Mouse (Mus musculus) neural tube, embryonic 14.5 days (tissue): ENCODE data around the gene Olfr1366. TPM values are rescaled to one million over a fixed set of nuclear protein-coding genes. Genes with fewer than 3 reads are reported as not detected.
"Not testable (repeated sequence)": the region's sequence is repeated elsewhere in the genome, so short reads cannot be mapped to it uniquely, and the experiment has no call there.

Source experiments
- ATAC-seq: fragments of 200-750 bp; cut with Nextera tagmentation; 2 replicates; pipeline ENCODE4 v1.8.0; 2017; ENCODE audit warnings: low read depth, mild to moderate bottlenecking, moderate TSS enrichment, moderate library complexity
- H3K27ac ChIP-seq: fragments of 300-500 bp; sonication (generic); 2 replicates; pipeline ENCODE4 v1.5.1; 2014; ENCODE audit warnings: low read depth, mild to moderate bottlenecking, control low read depth, low read length, moderate library complexity, mixed read lengths
- H3K27me3 ChIP-seq: fragments of 300-500 bp; sonication (generic); 2 replicates; pipeline ENCODE4 v1.6.1; 2014; ENCODE audit warnings: low read length; ENCODE audit not compliant: control insufficient read depth, insufficient read depth
- H3K36me3 ChIP-seq: fragments of 300-500 bp; sonication (generic); 2 replicates; pipeline ENCODE4 v1.6.1; 2014; ENCODE audit warnings: low read length, mixed read lengths; ENCODE audit not compliant: control insufficient read depth, insufficient read depth
- H3K4me1 ChIP-seq: fragments of 300-500 bp; sonication (generic); 2 replicates; pipeline ENCODE4 v1.6.1; 2014; ENCODE audit warnings: low read length; ENCODE audit not compliant: control insufficient read depth, insufficient read depth
- H3K4me2 ChIP-seq: fragments of 300-500 bp; sonication (generic); 2 replicates; pipeline ENCODE4 v1.6.1; 2014; ENCODE audit warnings: mild to moderate bottlenecking, low read depth, low read length, control low read depth
- H3K4me3 ChIP-seq: fragments of 300-500 bp; sonication (generic); 2 replicates; pipeline ENCODE4 v1.5.1; 2014; ENCODE audit warnings: low read depth, low read length, control low read depth, mixed read lengths
- H3K9ac ChIP-seq: fragments of 300-500 bp; sonication (generic); replicated peaks from 2 replicates; pipeline ENCODE4 v1.6.1; 2014; ENCODE audit warnings: low read depth, mild to moderate bottlenecking, control low read depth, low read length, mixed read lengths
- H3K9me3 ChIP-seq: fragments of 300-500 bp; sonication (generic); 2 replicates; pipeline ENCODE4 v1.6.1; 2016; ENCODE audit warnings: low read length; ENCODE audit not compliant: control insufficient read depth
- WGBS: fragments of 180-500 bp; shearing (Covaris S2); extraction: QIAGEN DNeasy Blood & Tissue Kit; methylation state at CpG from one replicate; pipeline ENCODE4 v1.1.7; 2014; 5-methylcytosine and 5-hydroxymethylcytosine counted together
- polyA plus RNA-seq: library from polyadenylated mRNA; unstranded; fragments of >200 nt; fragmentation: Nextera tagmentation; extraction: Ambion mirVana; gene quantifications from 2 replicates; pipeline ENCODE4 v1.2.1, GENCODE M21; 2014

Olfr1366 gene
- polyA plus RNA-seq, 1 experiment from 2014 or later = 0.11 TPM

DNA sequence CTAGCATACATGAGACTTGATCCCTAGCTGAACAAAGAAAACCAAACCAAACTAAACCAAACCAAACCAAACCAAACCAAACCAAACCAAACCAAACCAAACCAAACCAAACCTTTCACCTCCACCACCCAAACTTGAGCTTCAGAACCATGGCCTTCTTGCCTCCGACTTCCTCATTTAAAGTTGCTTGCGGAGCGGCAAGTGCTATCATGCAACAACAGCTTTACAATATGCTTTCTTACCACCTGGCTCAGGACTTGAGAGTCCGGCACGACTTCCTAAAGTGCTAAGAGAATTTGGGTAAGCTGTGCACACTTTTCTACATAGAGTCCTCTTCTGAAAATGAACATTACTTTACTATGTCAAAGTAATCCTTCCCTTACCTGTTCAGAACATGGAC lies 40.3 kb downstream of the Olfr1366 start:
- Histone ChIP-seq H3K9ac (no peak overlapping the region), H3K9me3 (no peaks in the 10 kb centered on the region), H3K27me3 (no peaks in the 10 kb centered on the region), H3K27ac (no peak overlapping the region), H3K4me1 (no peaks in the 10 kb centered on the region), H3K4me3 (no peak overlapping the region), H3K36me3 (no peaks in the 10 kb centered on the region), H3K4me2 (no peak overlapping the region)
- 84% methylated on average over 5 of the region's 5 CpGs for WGBS
- ATAC-seq = no peak

DNA sequence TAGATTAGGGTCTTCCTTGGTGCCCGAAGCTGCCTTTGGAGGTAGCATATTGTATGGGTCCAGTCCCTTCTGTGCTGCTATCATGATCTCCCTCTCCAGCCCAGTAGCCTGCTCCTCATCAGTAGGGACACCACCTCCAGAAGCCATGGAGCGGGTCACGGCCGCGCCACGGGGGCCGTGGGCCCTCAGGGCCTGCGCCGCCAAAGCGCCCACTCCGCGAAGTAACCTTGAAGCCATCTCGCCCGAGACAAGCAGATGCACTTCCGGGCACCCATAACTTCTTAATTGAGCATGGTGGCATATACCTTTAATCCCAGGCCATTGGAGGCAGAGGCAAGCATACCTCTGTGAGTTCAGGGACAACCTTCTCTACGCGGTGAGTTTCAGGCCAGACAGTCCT lies 41.4 kb downstream of the Olfr1366 start, which contains the start of gene Gm11273:
Gene Gm11273, minus strand, starts transcription at position 237 of the 400 bp plus-strand sequence.
- not testable (repeated sequence) for H3K4me2 ChIP-seq, ATAC-seq, H3K9me3 ChIP-seq, H3K27me3 ChIP-seq, H3K36me3 ChIP-seq, H3K4me3 ChIP-seq, H3K9ac ChIP-seq, H3K27ac ChIP-seq, H3K4me1 ChIP-seq
- WGBS = 94% methylated on average over 17 of the region's 17 CpGs

- H3K4me1 ChIP-seq = no peaks in the 10 kb centered on the region
- no peak within 1 kb of the TSS for H3K4me3 ChIP-seq
- no peak within 1 kb of the TSS for H3K27ac ChIP-seq
- no peak within 1 kb of the TSS for H3K9ac ChIP-seq
- ATAC-seq = no peak
- no peaks in the 10 kb centered on the region for H3K36me3 ChIP-seq
- H3K4me2 ChIP-seq = no peak within 1 kb of the TSS
- no peaks in the 10 kb centered on the region for H3K27me3 ChIP-seq
- WGBS = 95% methylated on average over 21 of the region's 21 CpGs
- no peaks in the 10 kb centered on the region for H3K9me3 ChIP-seq
Measured at GRCm38 (mm10) chr13:21495080-21495479, 47.5 kb downstream of the Olfr1366 start, which contains the start of gene AK157302. TSS of gene AK157302 (plus strand) at chr13:21495223.

- Histone ChIP-seq H3K27ac (no peak overlapping the region), H3K9me3 (no peaks in the 10 kb centered on the region), H3K4me3 (no peak overlapping the region), H3K36me3 (no peaks in the 10 kb centered on the region), H3K4me2 (no peak overlapping the region), H3K27me3 (no peaks in the 10 kb centered on the region), H3K9ac (no peak overlapping the region), H3K4me1 (no peaks in the 10 kb centered on the region)
- WGBS = 91% methylated on average over 5 of the region's 5 CpGs
- no peak for ATAC-seq
Measured at GRCm38 (mm10) chr13:21492847-21493246, 49.8 kb downstream of the Olfr1366 start.

DNA sequence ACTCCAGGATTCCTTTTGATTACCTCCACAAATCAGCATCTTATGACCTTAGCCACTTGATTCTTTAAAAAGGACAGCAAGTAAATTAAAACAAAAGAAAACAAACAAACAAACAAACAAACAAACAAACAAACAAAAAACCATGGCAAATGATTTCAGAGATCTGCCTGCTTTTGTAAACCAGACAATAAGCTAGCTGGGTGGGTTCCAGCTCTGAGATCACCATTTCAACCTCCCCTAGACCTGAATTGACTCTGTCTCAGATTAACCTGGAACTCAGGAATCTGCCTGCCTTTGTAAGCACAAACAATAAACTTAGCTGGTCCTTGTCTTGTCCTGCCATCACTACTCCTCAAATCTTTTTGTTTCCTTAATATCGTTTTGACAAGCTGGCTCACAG lies 55.7 kb downstream of the Olfr1366 start:
- H3K9me3 ChIP-seq = no peaks in the 10 kb centered on the region
- no peak for ATAC-seq
- WGBS = 92% methylated on average over 1 of the region's 1 CpGs
- no peak overlapping the region for H3K27ac ChIP-seq
- no peak overlapping the region for H3K9ac ChIP-seq
- H3K4me1 ChIP-seq = no peaks in the 10 kb centered on the region
- no peak overlapping the region for H3K4me3 ChIP-seq
- H3K36me3 ChIP-seq = peaks cover 11% of the 10 kb centered on the region; the same call in 1 of the 2 replicates
- no peaks in the 10 kb centered on the region for H3K27me3 ChIP-seq
- H3K4me2 ChIP-seq = no peak overlapping the region

Other genes with a start within 250 kb of the Olfr1366 start
- gene Gpx6, start 230.7 kb downstream of the Olfr1366 start, polyA plus RNA-seq = 0.35 TPM in 1 of 2 replicates, not detected in the other
- not detected in 2 replicates for gene Olfr1367, start 195.9 kb downstream of the Olfr1366 start, polyA plus RNA-seq
- 11.4 and 13.3 TPM in 2 replicates for gene Zscan12, start 180.0 kb downstream of the Olfr1366 start, polyA plus RNA-seq
- gene Zkscan3, start 140.1 kb downstream of the Olfr1366 start, polyA plus RNA-seq = 66.5 and 70.2 TPM in 2 replicates
- 4.1 and 4.6 TPM in 2 replicates for gene Pgbd1, start 101.8 kb downstream of the Olfr1366 start, polyA plus RNA-seq
- 23.0 and 25.3 TPM in 2 replicates for gene Zscan26, start 89.1 kb downstream of the Olfr1366 start, polyA plus RNA-seq
- 3.0 and 3.9 TPM in 2 replicates for gene Nkapl, start 74.3 kb downstream of the Olfr1366 start, polyA plus RNA-seq
- gene Zkscan4, start 63.9 kb downstream of the Olfr1366 start, polyA plus RNA-seq = 10.5 and 11.3 TPM in 2 replicates
- gene Gm10065, start 63.4 kb downstream of the Olfr1366 start, polyA plus RNA-seq = not detected in 2 replicates
- 0.18 and 0.67 TPM in 2 replicates for gene AK157302, start 47.6 kb downstream of the Olfr1366 start, polyA plus RNA-seq
- gene Gm11273, start 41.4 kb downstream of the Olfr1366 start, polyA plus RNA-seq = 8.3 and 8.5 TPM in 2 replicates
- 7.0 and 9.5 TPM in 2 replicates for gene Zkscan8, start 11.7 kb downstream of the Olfr1366 start, polyA plus RNA-seq
- 0.13 TPM in 1 of 2 replicates, not detected in the other for gene Olfr1535, start 17.1 kb upstream of the Olfr1366 start, polyA plus RNA-seq
- gene Olfr1364, start 39.0 kb upstream of the Olfr1366 start, polyA plus RNA-seq = not detected in 2 replicates
- gene Olfr1362, start 71.2 kb upstream of the Olfr1366 start, polyA plus RNA-seq = not detected in 2 replicates
- gene Olfr11, start 99.7 kb upstream of the Olfr1366 start, polyA plus RNA-seq = not detected in 2 replicates
- gene Olfr1361, start 120.6 kb upstream of the Olfr1366 start, polyA plus RNA-seq = not detected in 2 replicates
- not detected in 2 replicates for gene Olfr1360, start 134.6 kb upstream of the Olfr1366 start, polyA plus RNA-seq
- not detected in 2 replicates for gene Olfr1359, start 155.3 kb upstream of the Olfr1366 start, polyA plus RNA-seq
- gene Hist1h2bl, start 173.3 kb upstream of the Olfr1366 start, polyA plus RNA-seq = 1.5 TPM in 1 of 2 replicates, not detected in the other
- 7.0 and 9.4 TPM in 2 replicates for gene Hist1h2ai, start 173.6 kb upstream of the Olfr1366 start, polyA plus RNA-seq
- 0.79 and 2.4 TPM in 2 replicates for gene Hist1h3h, start 174.9 kb upstream of the Olfr1366 start, polyA plus RNA-seq
- 0.82 TPM in 1 of 2 replicates, not detected in the other for gene Hist1h2bm, start 179.2 kb upstream of the Olfr1366 start, polyA plus RNA-seq
- gene Hist1h4j, start 192.3 kb upstream of the Olfr1366 start, polyA plus RNA-seq = 0.37 and 0.75 TPM in 2 replicates
- gene Hist1h4k, start 207.7 kb upstream of the Olfr1366 start, polyA plus RNA-seq = 1.2 TPM in 1 of 2 replicates, not detected in the other
- gene Hist1h2ak, start 211.0 kb upstream of the Olfr1366 start, polyA plus RNA-seq = 1.4 and 2.9 TPM in 2 replicates
- gene Hist1h2bn, start 211.3 kb upstream of the Olfr1366 start, polyA plus RNA-seq = 1.0 TPM in 1 of 2 replicates, not detected in the other
- 0.68 and 1.3 TPM in 2 replicates for gene Hist1h1b, start 237.8 kb upstream of the Olfr1366 start, polyA plus RNA-seq
- 21.5 and 30.1 TPM in 2 replicates for gene Hist1h3i, start 240.6 kb upstream of the Olfr1366 start, polyA plus RNA-seq
- not detected in 2 replicates for gene Hist1h2an, start 244.4 kb upstream of the Olfr1366 start, polyA plus RNA-seq
- 0.54 TPM in 1 of 2 replicates, not detected in the other for gene Hist1h2bp, start 244.7 kb upstream of the Olfr1366 start, polyA plus RNA-seq